Mouse (Mus musculus) midbrain, embryonic 10.5 days (tissue): ENCODE data around the gene Ptpro. TPM values are rescaled to one million over a fixed set of nuclear protein-coding genes. Genes with fewer than 3 reads are reported as not detected.

Experiments
- DNase-seq: peaks from one replicate; pipeline ENCODE4 v3.0.0-alpha.2; 2017; ENCODE audit warnings: low spot score
- H3K27ac ChIP-seq: fragments of 300-500 bp; sonication (generic); replicated peaks from 2 replicates; pipeline ENCODE4 v1.5.1; 2016; ENCODE audit warnings: mild to moderate bottlenecking
- H3K27me3 ChIP-seq: fragments of 300-500 bp; sonication (generic); 2 replicates; pipeline ENCODE4 v1.6.1; 2016; ENCODE audit warnings: low read depth, mild to moderate bottlenecking; ENCODE audit not compliant: poor library complexity, severe bottlenecking
- H3K36me3 ChIP-seq: fragments of 300-500 bp; sonication (generic); 2 replicates; pipeline ENCODE4 v1.6.1; 2016; ENCODE audit warnings: mild to moderate bottlenecking, moderate library complexity
- H3K4me1 ChIP-seq: fragments of 300-500 bp; sonication (generic); 2 replicates; pipeline ENCODE4 v1.6.1; 2016
- H3K4me3 ChIP-seq: fragments of 300-500 bp; sonication (generic); 2 replicates; pipeline ENCODE4 v1.5.1; 2016; ENCODE audit warnings: mild to moderate bottlenecking, moderate library complexity
- H3K9me3 ChIP-seq: fragments of 300-500 bp; sonication (generic); replicated peaks from 2 replicates; pipeline ENCODE4 v1.6.1; 2016; ENCODE audit warnings: mild to moderate bottlenecking
- WGBS: fragments of 180-500 bp; shearing (Covaris S2); methylation state at CpG from one replicate; pipeline ENCODE4 v1.1.7; 2016; 5-methylcytosine and 5-hydroxymethylcytosine counted together
- polyA plus RNA-seq: library from polyadenylated mRNA; unstranded; fragments of >200 nt; fragmentation: Nextera tagmentation; extraction: Ambion mirVana; gene quantifications from 2 replicates; pipeline ENCODE4 v1.2.1, GENCODE M21; 2016

The Ptpro gene
- polyA plus RNA-seq, 1 experiment from 2014 or later: 5.8 TPM

DNA sequence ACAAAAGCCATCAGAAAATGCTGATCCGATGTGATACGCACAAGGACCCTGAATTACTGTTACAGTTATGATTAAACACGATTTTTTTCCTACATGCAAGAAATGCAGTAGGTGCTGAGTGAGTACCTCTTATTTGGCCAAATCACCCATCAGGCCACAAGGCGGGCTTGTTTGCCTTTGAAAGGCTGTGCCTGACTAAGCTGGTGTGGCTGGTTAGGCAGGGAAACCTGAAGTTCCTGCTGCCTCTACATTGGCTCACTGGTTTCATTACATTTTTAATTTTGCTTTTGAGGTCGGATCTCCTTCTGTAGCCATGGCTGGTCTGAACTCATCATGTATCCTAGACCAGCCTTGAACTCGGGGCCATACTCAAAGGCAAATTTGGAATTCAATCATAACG is 250.9 kb downstream of the Ptpro start:
- H3K36me3 ChIP-seq: no peaks in the 10 kb centered on the region
- 86% methylated on average over 7 of the region's 7 CpGs for WGBS
- H3K4me1 ChIP-seq: no peaks in the 10 kb centered on the region
- no peak overlapping the region for H3K27ac ChIP-seq
- no peaks in the 10 kb centered on the region for H3K27me3 ChIP-seq
- no peaks in the 10 kb centered on the region for H3K9me3 ChIP-seq
- DNase-seq: no peak
- no peak overlapping the region for H3K4me3 ChIP-seq

DNA sequence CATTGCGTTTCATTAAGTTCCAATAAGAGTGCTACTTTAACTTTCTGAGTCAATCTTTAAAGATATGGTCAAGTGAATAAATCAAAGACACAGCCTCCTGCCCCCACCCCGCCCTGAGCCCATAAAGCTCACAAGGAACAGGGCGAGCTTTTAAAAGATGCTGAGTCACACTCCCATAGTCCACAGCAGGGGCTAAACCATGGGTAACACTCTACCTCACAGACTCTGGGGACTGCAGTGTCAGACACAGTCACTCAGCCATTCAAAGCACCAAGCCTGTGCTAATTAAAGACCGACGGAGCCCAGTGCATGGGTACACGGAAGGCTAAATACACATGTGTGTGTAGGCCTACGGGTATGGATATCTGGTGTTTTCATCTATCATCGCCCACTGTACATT is 251.3 kb downstream of the Ptpro start:
- Histone ChIP-seq H3K9me3 (no peaks in the 10 kb centered on the region), H3K27ac (no peak overlapping the region), H3K4me3 (no peak overlapping the region), H3K27me3 (no peaks in the 10 kb centered on the region), H3K4me1 (no peaks in the 10 kb centered on the region), H3K36me3 (no peaks in the 10 kb centered on the region)
- 92% methylated on average over 8 of the region's 8 CpGs for WGBS
- no peak for DNase-seq

DNA sequence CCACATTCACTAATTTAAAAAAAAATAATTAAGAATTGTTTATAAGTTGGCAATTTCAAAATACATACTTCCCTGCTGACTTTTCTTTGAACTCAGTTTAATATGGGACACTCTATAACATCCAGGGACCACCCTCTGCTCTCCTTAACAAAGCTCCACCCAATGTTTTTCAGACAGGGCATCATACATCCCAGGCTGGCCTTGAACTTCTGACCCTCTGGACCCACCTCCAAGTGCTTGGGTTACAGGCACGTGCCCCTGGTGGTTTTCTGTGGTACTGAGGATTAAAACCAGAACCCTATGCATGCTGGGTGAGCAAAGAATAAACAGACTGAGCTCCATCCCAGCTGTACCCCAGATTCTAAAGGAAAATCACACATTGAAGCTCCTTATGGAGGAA is 251.9 kb downstream of the Ptpro start:
- Histone ChIP-seq H3K27me3 (no peaks in the 10 kb centered on the region), H3K4me3 (no peak overlapping the region), H3K27ac (no peak overlapping the region), H3K9me3 (no peaks in the 10 kb centered on the region), H3K4me1 (no peaks in the 10 kb centered on the region), H3K36me3 (no peaks in the 10 kb centered on the region; the same call in 1 of the 2 replicates)
- WGBS: 68% methylated on average over 1 of the region's 1 CpGs
- DNase-seq: no peak

DNA sequence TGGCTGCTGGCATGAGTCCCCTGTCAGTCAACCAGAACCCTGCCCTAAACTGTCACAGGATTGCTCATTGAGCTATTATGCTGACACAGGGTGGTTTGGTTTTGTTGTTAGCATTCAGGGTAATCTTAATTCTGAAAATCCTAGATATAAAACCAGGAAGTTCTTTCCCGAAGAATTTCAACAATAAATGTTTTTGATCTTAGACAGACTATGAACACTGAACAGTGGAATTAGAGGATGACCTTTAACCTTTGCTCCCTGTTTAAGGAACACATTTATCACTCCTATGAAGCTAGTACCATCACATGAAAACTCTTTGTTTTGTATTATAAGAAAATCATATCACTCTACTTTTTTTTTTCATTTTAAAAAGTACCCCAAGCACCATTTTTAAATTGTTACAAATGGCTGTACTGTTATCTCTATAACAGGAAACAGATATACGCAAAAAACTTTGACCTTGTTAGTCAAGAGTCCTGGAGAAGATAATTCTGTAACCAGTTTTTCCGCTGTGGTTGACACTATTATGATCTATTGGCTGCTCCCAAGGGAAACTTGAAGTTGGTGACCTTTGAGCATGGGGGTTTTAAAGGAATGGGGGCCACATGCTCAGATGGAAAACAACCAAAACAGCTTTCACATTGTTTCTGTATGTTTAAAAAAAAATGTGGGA is 253.6 kb downstream of the Ptpro start:
- no peak overlapping the region for H3K27ac ChIP-seq
- no peaks in the 10 kb centered on the region; the same call in 1 of the 2 replicates for H3K36me3 ChIP-seq
- WGBS: 88% methylated on average over 3 of the region's 3 CpGs
- no peaks in the 10 kb centered on the region for H3K4me1 ChIP-seq
- DNase-seq: no peak
- no peaks in the 10 kb centered on the region for H3K9me3 ChIP-seq
- H3K4me3 ChIP-seq: no peak overlapping the region
- no peaks in the 10 kb centered on the region for H3K27me3 ChIP-seq

DNA sequence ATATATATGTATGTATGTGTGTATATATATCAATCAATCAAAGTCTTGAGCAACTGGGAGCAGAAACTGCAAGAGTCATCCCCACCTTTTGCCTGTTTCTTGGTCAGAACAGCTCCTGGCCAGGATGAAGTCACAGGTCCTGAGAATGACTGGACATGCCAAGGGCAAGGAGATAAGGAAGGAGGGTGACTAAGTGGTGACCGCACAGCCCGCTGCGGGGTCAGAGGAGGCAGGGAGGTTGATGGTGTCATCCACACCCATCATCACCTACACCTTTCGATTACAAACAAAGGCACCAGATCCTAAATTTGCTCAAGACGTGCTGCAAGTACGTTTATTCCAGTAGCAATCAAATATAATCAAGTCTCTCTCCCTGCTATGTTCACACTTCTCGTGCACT is 254.4 kb downstream of the Ptpro start:
- Histone ChIP-seq H3K9me3 (no peaks in the 10 kb centered on the region), H3K4me3 (no peak overlapping the region), H3K27ac (no peak overlapping the region), H3K4me1 (no peaks in the 10 kb centered on the region), H3K27me3 (no peaks in the 10 kb centered on the region), H3K36me3 (no peaks in the 10 kb centered on the region; the same call in 1 of the 2 replicates)
- DNase-seq: no peak
- WGBS: 94% methylated on average over 7 of the region's 7 CpGs

DNA sequence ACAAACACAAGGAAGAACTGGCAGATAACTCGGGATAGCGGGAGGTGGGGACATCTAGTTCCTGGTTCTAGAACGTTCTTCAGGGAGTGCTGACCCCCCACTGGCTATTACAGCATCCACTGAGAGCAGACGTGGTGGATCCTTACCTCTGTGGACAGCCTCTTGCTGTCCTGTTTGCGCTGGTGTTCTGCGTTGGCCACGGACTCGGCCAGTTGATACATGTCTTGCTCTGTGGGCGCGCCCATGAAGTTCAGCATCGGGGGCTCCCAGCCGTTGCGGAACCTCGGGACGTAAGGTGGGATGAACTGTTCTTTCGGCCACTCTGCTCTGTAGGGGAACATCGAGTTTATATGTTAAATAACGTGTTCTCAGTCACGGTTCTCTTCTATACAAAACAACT is 256.8 kb downstream of the Ptpro start:
- Histone ChIP-seq H3K4me3 (no peak overlapping the region), H3K27me3 (no peaks in the 10 kb centered on the region), H3K4me1 (no peaks in the 10 kb centered on the region), H3K36me3 (no peaks in the 10 kb centered on the region; the same call in 1 of the 2 replicates), H3K9me3 (no peaks in the 10 kb centered on the region), H3K27ac (no peak overlapping the region)
- DNase-seq: no peak
- 95% methylated on average over 19 of the region's 19 CpGs for WGBS

DNA sequence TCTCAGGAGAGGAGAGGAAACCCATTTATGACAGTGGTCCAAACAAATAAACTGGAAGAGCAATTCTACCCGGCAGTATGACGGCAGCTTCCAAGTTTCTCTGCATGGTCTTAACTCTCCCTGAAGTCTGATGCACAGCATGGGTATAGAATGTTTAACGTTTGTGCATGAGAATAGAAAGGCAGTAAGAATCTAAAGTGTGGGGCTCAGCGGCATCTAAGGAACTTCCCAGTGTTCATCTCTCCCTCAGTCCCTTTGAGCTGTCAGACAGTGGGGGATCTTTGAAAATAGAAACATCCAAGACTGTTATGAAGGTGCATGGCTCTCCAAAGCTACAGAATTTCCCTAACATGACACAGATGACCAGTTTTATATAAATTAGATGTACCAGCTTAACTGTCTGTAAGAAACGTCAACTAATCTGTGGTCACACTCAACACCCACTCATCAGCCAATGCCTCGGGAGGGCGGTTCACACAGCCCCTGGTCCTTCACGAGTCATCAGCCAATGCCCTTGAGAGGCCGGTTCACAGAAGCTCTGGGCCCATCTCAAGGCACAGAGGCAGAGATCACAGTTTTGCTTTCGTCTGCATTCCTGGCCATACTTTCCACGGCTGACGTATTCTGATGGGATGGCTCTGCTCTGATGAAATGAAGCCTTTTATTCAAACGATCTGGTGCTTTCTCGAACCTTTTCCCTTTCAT is 257.4 kb downstream of the Ptpro start:
- Histone ChIP-seq H3K36me3 (no peaks in the 10 kb centered on the region; the same call in 1 of the 2 replicates), H3K27me3 (no peaks in the 10 kb centered on the region), H3K4me1 (no peaks in the 10 kb centered on the region), H3K27ac (no peak overlapping the region), H3K4me3 (no peak overlapping the region), H3K9me3 (no peaks in the 10 kb centered on the region)
- 90% methylated on average over 14 of the region's 14 CpGs for WGBS
- DNase-seq: no peak

DNA sequence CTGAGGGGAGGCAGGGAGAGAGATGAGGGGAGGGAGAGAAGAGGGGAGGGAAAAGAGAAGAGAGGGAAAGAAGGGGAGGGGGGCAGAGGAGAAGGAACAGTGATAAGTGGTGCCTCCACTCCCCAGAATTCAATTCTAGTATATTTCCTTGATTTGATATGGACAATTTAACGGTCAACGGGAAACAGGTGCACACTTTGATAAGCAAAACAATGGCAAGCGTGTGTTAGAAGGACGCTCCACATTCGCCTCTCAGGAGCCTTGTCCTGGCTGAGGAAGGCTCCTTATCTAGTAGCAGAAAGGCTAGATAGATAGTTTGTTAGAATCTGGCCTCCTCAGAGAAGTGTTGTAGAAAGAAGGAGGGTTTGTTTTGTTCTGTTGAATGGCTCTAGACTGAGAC is 260.6 kb downstream of the Ptpro start:
- Histone ChIP-seq H3K27ac (no peak overlapping the region), H3K27me3 (no peaks in the 10 kb centered on the region), H3K4me3 (no peak overlapping the region), H3K36me3 (no peaks in the 10 kb centered on the region; the same call in 1 of the 2 replicates), H3K4me1 (no peaks in the 10 kb centered on the region), H3K9me3 (no peaks in the 10 kb centered on the region)
- 91% methylated on average over 5 of the region's 5 CpGs for WGBS
- DNase-seq: no peak

Other genes with a start within 250 kb of the Ptpro start
- gene Rerg, start 81.8 kb upstream of the Ptpro start, polyA plus RNA-seq: 0.39 and 0.83 TPM in 2 replicates